Mouse (Mus musculus) effector memory CD4-positive, alpha-beta T cell, adult 5 months (primary cell): ENCODE measurements around the gene Pla2g4b. TPM values are rescaled to one million over a fixed set of nuclear protein-coding genes. Genes with fewer than 3 reads are reported as not detected.

Experiments used
- polyA plus RNA-seq: library from polyadenylated mRNA; unstranded; fragments of 100-300 nt; shearing (Covaris generic); gene quantifications from one replicate; pipeline ENCODE4 v1.2.1, GENCODE M21; 2017

Pla2g4b gene
- polyA plus RNA-seq = 0.99 TPM

GRCm38 (mm10) chr2:120032726-120033467 lies at the start of gene Pla2g4b:
Gene Pla2g4b (plus strand): TSS chr2:120033417.

DNA sequence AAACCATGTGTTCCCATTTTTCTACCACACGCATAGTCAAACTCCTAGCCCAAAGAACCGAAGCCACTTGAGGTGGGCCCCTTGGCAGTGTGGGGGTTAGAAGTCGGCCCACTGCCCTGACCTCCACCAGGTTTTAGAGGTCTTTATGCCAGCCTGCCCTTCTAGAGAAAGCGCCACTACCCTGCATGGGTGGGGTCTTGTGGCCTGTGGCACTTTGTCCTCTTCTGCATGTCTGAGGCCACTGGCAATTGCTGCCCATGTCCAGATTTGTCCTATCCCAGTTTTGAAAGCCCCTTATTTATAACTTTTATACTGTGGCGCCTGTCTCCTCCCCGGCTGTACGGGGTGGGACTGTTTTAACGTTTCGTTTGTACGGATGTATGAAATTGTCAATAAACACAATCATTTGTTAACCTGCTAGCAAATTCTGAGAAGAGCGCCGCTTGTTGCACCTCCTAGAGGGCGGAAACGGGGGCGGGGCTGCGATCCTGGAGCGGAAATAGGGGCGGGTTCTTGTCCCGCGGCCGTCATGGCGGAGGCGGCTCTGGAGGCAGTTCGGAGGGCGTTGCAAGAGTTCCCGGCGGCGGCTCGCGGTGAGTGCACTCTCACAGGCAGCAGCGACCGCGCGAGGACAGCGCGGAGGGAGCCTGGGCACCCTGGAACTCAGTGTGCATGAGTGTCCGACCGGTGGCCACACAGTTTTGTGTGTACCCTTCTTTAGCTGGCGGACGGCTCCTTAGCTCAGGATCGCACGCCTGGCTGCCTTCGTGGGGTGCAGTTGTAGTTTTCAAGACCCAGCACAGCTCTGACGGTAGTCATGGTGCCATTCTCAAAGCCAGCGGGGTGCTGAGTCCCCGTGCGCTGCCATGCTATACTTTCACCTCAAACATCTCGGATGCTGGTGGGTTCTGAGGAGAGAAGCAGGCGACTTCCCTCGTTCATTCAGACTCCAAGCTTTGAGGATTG lies 6.0 kb upstream of the Pla2g4b start, which contains the start of the genes Jmjd7 and Gm28042:
Gene Jmjd7 (plus strand): TSS at position 500 of the 966 bp plus-strand sequence.
Gene Gm28042 (plus strand): TSS at position 510 of the 966 bp plus-strand sequence.

Other genes with a start within 250 kb of the Pla2g4b start
- 24.5 TPM for gene Rpap1, start 245.9 kb upstream of the Pla2g4b start, polyA plus RNA-seq
- 4.8 TPM for gene Tyro3, start 235.7 kb upstream of the Pla2g4b start, polyA plus RNA-seq
- 36.8 TPM for gene Mga, start 136.2 kb upstream of the Pla2g4b start, polyA plus RNA-seq
- 4.7 TPM for gene Mapkbp1, start 60.7 kb upstream of the Pla2g4b start, polyA plus RNA-seq
- gene Jmjd7, start 5.9 kb upstream of the Pla2g4b start, polyA plus RNA-seq = 6.0 TPM
- gene Gm28042, start 5.9 kb upstream of the Pla2g4b start, polyA plus RNA-seq = 2.2 TPM
- gene Ehd4, start 121.2 kb downstream of the Pla2g4b start, polyA plus RNA-seq = 17.0 TPM
- not detected for gene Pla2g4e, start 211.9 kb downstream of the Pla2g4b start, polyA plus RNA-seq